Mouse (Mus musculus): Measurements from ENCODE around the gene Fzd9. TPM values are rescaled to one million over a fixed set of nuclear protein-coding genes. Genes with fewer than 3 reads are reported as not detected.
A peak's percentile ranks its signal among the peaks of the same experiment; 100 is the strongest.
"Not testable (repeated sequence)": the region's sequence is repeated elsewhere in the genome, so short reads cannot be mapped to it uniquely, and the experiment has no call there.

Gene Fzd9
- total and polyA plus RNA-seq, 3 experiments, result 2.0 to 10.6 (median 9.6) TPM

- DNase-seq, result peak; percentile 75
Measured at GRCm38 (mm10) chr5:135248956-135249676, 1.9 kb downstream of the Fzd9 start.

- no peak for DNase-seq
Measured at GRCm38 (mm10) chr5:135247337-135247736, 3.7 kb downstream of the Fzd9 start.

GRCm38 (mm10) chr5:135246531-135246930, 4.5 kb downstream of the Fzd9 start:
- no peak for DNase-seq

GRCm38 (mm10) chr5:135243166-135243565, 7.9 kb downstream of the Fzd9 start:
- DNase-seq, result no peak

- no peak for DNase-seq
Measured at GRCm38 (mm10) chr5:135242608-135243007, 8.4 kb downstream of the Fzd9 start.

GRCm38 (mm10) chr5:135242136-135242535, 8.9 kb downstream of the Fzd9 start:
- no peak for DNase-seq

GRCm38 (mm10) chr5:135241474-135241873, 9.6 kb downstream of the Fzd9 start:
- no peak for DNase-seq

- no peak for DNase-seq
Measured at GRCm38 (mm10) chr5:135238832-135239231, 12.2 kb downstream of the Fzd9 start.

- peak; percentile 65 for DNase-seq
Measured at GRCm38 (mm10) chr5:135236571-135236970, 14.5 kb downstream of the Fzd9 start.

GRCm38 (mm10) chr5:135233166-135233920, 17.7 kb downstream of the Fzd9 start:
- peak; percentile 75 for DNase-seq

GRCm38 (mm10) chr5:135230186-135230585, 20.8 kb downstream of the Fzd9 start:
- DNase-seq, result no peak

- not testable (repeated sequence) for DNase-seq
Measured at GRCm38 (mm10) chr5:135225879-135226278, 25.2 kb downstream of the Fzd9 start.

GRCm38 (mm10) chr5:135224169-135224568, 26.9 kb downstream of the Fzd9 start:
- no peak for DNase-seq

GRCm38 (mm10) chr5:135222066-135222465, 29.0 kb downstream of the Fzd9 start:
- no peak for DNase-seq

GRCm38 (mm10) chr5:135220941-135221340, 30.1 kb downstream of the Fzd9 start:
- peak; percentile 61 for DNase-seq

GRCm38 (mm10) chr5:135216871-135217270, 34.2 kb downstream of the Fzd9 start:
- DNase-seq, result no peak

- no peak for DNase-seq
Measured at GRCm38 (mm10) chr5:135208197-135208596, 42.8 kb downstream of the Fzd9 start.

- no peak for DNase-seq
Measured at GRCm38 (mm10) chr5:135202763-135203162, 48.3 kb downstream of the Fzd9 start.

Small RNAs within 50 kb of the gene (microRNA-seq; reads per million reads assigned to microRNA genes)
- 0 reads per million in 2 experiments for gene Gm25315

Other genes with a start within 250 kb of the Fzd9 start
- gene Abhd11, start 242.1 kb downstream of the Fzd9 start, total RNA-seq (2021), result 10 to 100 TPM; 51.7 to 52.4 TPM
- 90.8 and 100.0 TPM in 2 replicates for gene Abhd11, start 242.1 kb downstream of the Fzd9 start, polyA plus RNA-seq (2012; rRNA removed)
- 1 to 10 TPM; 5.9 to 7.5 TPM for gene Stx1a, start 227.7 kb downstream of the Fzd9 start, total RNA-seq (2021)
- 23.2 and 31.8 TPM in 2 replicates for gene Stx1a, start 227.7 kb downstream of the Fzd9 start, polyA plus RNA-seq (2012; rRNA removed)
- 10 to 100 TPM; 30.7 to 43.3 TPM for gene Dnajc30, start 187.0 kb downstream of the Fzd9 start, total RNA-seq (2021)
- 85.4 and 105 TPM in 2 replicates for gene Dnajc30, start 187.0 kb downstream of the Fzd9 start, polyA plus RNA-seq (2012; rRNA removed)
- 10 to 100 TPM; 46.3 to 62.4 TPM for gene Bud23, start 186.3 kb downstream of the Fzd9 start, total RNA-seq (2021)
- gene Bud23, start 186.3 kb downstream of the Fzd9 start, polyA plus RNA-seq (2012; rRNA removed), result 62.8 and 65.6 TPM in 2 replicates
- gene Vps37d, start 173.0 kb downstream of the Fzd9 start, total RNA-seq (2021), result 1 to 10 TPM; 1.4 to 4.5 TPM
- 7.4 and 9.7 TPM in 2 replicates for gene Vps37d, start 173.0 kb downstream of the Fzd9 start, polyA plus RNA-seq (2012; rRNA removed)
- gene Mlxipl, start 161.3 kb downstream of the Fzd9 start, total RNA-seq (2021), result 10 to 100 TPM; 49.2 to 91.7 TPM
- gene Mlxipl, start 161.3 kb downstream of the Fzd9 start, polyA plus RNA-seq (2012; rRNA removed), result 127 and 165 TPM in 2 replicates
- 10 to 100 TPM; 22.7 to 35.9 TPM for gene Tbl2, start 101.6 kb downstream of the Fzd9 start, total RNA-seq (2021)
- 8.7 and 9.2 TPM in 2 replicates for gene Tbl2, start 101.6 kb downstream of the Fzd9 start, polyA plus RNA-seq (2012; rRNA removed)
- gene Bcl7b, start 82.9 kb downstream of the Fzd9 start, total RNA-seq (2021), result 10 to 100 TPM; 77.9 to 95.3 TPM
- gene Bcl7b, start 82.9 kb downstream of the Fzd9 start, polyA plus RNA-seq (2012; rRNA removed), result 52.4 and 79.9 TPM in 2 replicates
- 10 to 100 TPM; 70.8 to 78.3 TPM for gene Baz1b, start 64.0 kb downstream of the Fzd9 start, total RNA-seq (2021)
- 26.8 and 30.8 TPM in 2 replicates for gene Baz1b, start 64.0 kb downstream of the Fzd9 start, polyA plus RNA-seq (2012; rRNA removed)
- gene Fkbp6, start 98.8 kb upstream of the Fzd9 start, total RNA-seq (2021), result not detected
- 0.08 TPM in 1 of 2 replicates, not detected in the other for gene Fkbp6, start 98.8 kb upstream of the Fzd9 start, polyA plus RNA-seq (2012; rRNA removed)
- not detected for gene Trim50, start 102.1 kb upstream of the Fzd9 start, total RNA-seq (2021)
- 0.09 TPM in 1 of 2 replicates, not detected in the other for gene Trim50, start 102.1 kb upstream of the Fzd9 start, polyA plus RNA-seq (2012; rRNA removed)
- 10 to 100 TPM; 16.8 to 23.0 TPM for gene Nsun5, start 118.7 kb upstream of the Fzd9 start, total RNA-seq (2021)
- gene Nsun5, start 118.7 kb upstream of the Fzd9 start, polyA plus RNA-seq (2012; rRNA removed), result 34.1 and 35.0 TPM in 2 replicates
- gene Pom121, start 143.3 kb upstream of the Fzd9 start, total RNA-seq (2021), result 10 to 100 TPM; 18.7 to 23.3 TPM
- gene Pom121, start 143.3 kb upstream of the Fzd9 start, polyA plus RNA-seq (2012; rRNA removed), result 32.7 and 36.3 TPM in 2 replicates